Mouse (Mus musculus): ENCODE results near the gene Calu. TPM values are rescaled to one million over a fixed set of nuclear protein-coding genes. Genes with fewer than 3 reads are reported as not detected.

Calu gene
- polyA plus RNA-seq, 1 experiment from 2014 or later: 134 TPM

GRCm38 (mm10) chr6:29391802-29392201 is 43.9 kb downstream of the Calu start:
- TF ChIP-seq CTCF (IDR thresholded peaks at IDR 0.05; ENCODE audit: low read depth): peak; percentile 58
- Histone ChIP-seq H3K4me1 (replicated peaks; ENCODE audit: control insufficient read depth, insufficient read depth, low read length) (0 out of 2 replicates have a peak, but pooled peaks cover 3% of the 10 kb centered on the region), H3K27me3 (replicated peaks; ENCODE audit: control insufficient read depth, insufficient read depth, low read length) (peaks cover 33% of the 10 kb centered on the region), H3K36me3 (ENCODE audit: control insufficient read depth, insufficient read depth) (no peaks in the 10 kb centered on the region), H3K9me3 (ENCODE audit: control insufficient read depth) (no peaks in the 10 kb centered on the region), H3K27ac (ENCODE audit: low read depth, low read length) (no peak overlapping the region), H3K4me2 (replicated peaks; ENCODE audit: low read depth) (no peak overlapping the region), H3K9ac (ENCODE audit: low read depth, low read length) (no peak overlapping the region), H3K4me3 (ENCODE audit: low read depth, low read length) (no peak overlapping the region)
- no peak for ATAC-seq
- 63% methylated on average over 4 of the region's 4 CpGs for WGBS

- no peaks in the 10 kb centered on the region for H3K9me3 ChIP-seq (ENCODE audit: control insufficient read depth)
- H3K9ac ChIP-seq (ENCODE audit: low read depth, low read length): no peak overlapping the region
- H3K4me3 ChIP-seq (ENCODE audit: low read depth, low read length): no peak overlapping the region
- H3K4me1 ChIP-seq (replicated peaks; ENCODE audit: control insufficient read depth, insufficient read depth, low read length): 0 out of 2 replicates have a peak, but pooled peaks cover 3% of the 10 kb centered on the region
- H3K36me3 ChIP-seq (ENCODE audit: control insufficient read depth, insufficient read depth): no peaks in the 10 kb centered on the region
- peaks cover 33% of the 10 kb centered on the region for H3K27me3 ChIP-seq (replicated peaks; ENCODE audit: control insufficient read depth, insufficient read depth, low read length)
- H3K27ac ChIP-seq (ENCODE audit: low read depth, low read length): no peak overlapping the region
- 80% methylated on average over 1 of the region's 1 CpGs for WGBS
- no peak for ATAC-seq
- no peak overlapping the region for H3K4me2 ChIP-seq (replicated peaks; ENCODE audit: low read depth)
- TF ChIP-seq CTCF (IDR thresholded peaks at IDR 0.05; ENCODE audit: low read depth): no peak
Measured at GRCm38 (mm10) chr6:29394286-29394685, 46.4 kb downstream of the Calu start.

- peak within 1 kb of the TSS; percentile 40; the same call in 1 of the 2 replicates for H3K9ac ChIP-seq (ENCODE audit: low read depth, low read length)
- no peaks in the 10 kb centered on the region for H3K9me3 ChIP-seq (ENCODE audit: control insufficient read depth)
- H3K4me3 ChIP-seq (ENCODE audit: low read depth, low read length): peak within 1 kb of the TSS; percentile 56
- no peak for TF ChIP-seq CTCF (IDR thresholded peaks at IDR 0.05; ENCODE audit: low read depth)
- no peaks in the 10 kb centered on the region for H3K36me3 ChIP-seq (ENCODE audit: control insufficient read depth, insufficient read depth)
- H3K4me2 ChIP-seq (replicated peaks; ENCODE audit: low read depth): peak within 1 kb of the TSS; percentile 92
- H3K27me3 ChIP-seq (replicated peaks; ENCODE audit: control insufficient read depth, insufficient read depth, low read length): peaks cover 33% of the 10 kb centered on the region
- ATAC-seq: peak; percentile 79
- 0 out of 2 replicates have a peak, but pooled peaks cover 3% of the 10 kb centered on the region for H3K4me1 ChIP-seq (replicated peaks; ENCODE audit: control insufficient read depth, insufficient read depth, low read length)
- H3K27ac ChIP-seq (ENCODE audit: low read depth, low read length): no peak within 1 kb of the TSS
- under 1% methylated on average over 46 of the region's 49 CpGs for WGBS
Measured at GRCm38 (mm10) chr6:29395910-29396713, 48.2 kb downstream of the Calu start, which contains the start of gene Ccdc136. Ccdc136 (plus strand) TSS chr6:29396309.

- no peaks in the 10 kb centered on the region for H3K9me3 ChIP-seq (ENCODE audit: control insufficient read depth)
- 10% methylated on average over 24 of the region's 24 CpGs for WGBS
- H3K27me3 ChIP-seq (replicated peaks; ENCODE audit: control insufficient read depth, insufficient read depth, low read length): peaks cover 33% of the 10 kb centered on the region
- TF ChIP-seq CTCF (IDR thresholded peaks at IDR 0.05; ENCODE audit: low read depth): 0 out of 2 replicates have a peak, but pooled peaks have one; percentile 1
- peak overlapping the region; percentile 40; the same call in 1 of the 2 replicates for H3K9ac ChIP-seq (ENCODE audit: low read depth, low read length)
- H3K36me3 ChIP-seq (ENCODE audit: control insufficient read depth, insufficient read depth): no peaks in the 10 kb centered on the region
- peak overlapping the region; percentile 92 for H3K4me2 ChIP-seq (replicated peaks; ENCODE audit: low read depth)
- no peak overlapping the region for H3K27ac ChIP-seq (ENCODE audit: low read depth, low read length)
- H3K4me1 ChIP-seq (replicated peaks; ENCODE audit: control insufficient read depth, insufficient read depth, low read length): 0 out of 2 replicates have a peak, but pooled peaks cover 3% of the 10 kb centered on the region
- peak; percentile 35 for ATAC-seq
- peak overlapping the region; percentile 56 for H3K4me3 ChIP-seq (ENCODE audit: low read depth, low read length)
Measured at GRCm38 (mm10) chr6:29396714-29397540, 49.1 kb downstream of the Calu start.

- WGBS: 30% methylated on average over 6 of the region's 6 CpGs
- no peak overlapping the region for H3K9ac ChIP-seq (ENCODE audit: low read depth, low read length)
- peaks cover 39% of the 10 kb centered on the region for H3K27me3 ChIP-seq (replicated peaks; ENCODE audit: control insufficient read depth, insufficient read depth, low read length)
- ATAC-seq: no peak
- no peaks in the 10 kb centered on the region for H3K36me3 ChIP-seq (ENCODE audit: control insufficient read depth, insufficient read depth)
- no peak overlapping the region for H3K4me2 ChIP-seq (replicated peaks; ENCODE audit: low read depth)
- H3K9me3 ChIP-seq (ENCODE audit: control insufficient read depth): no peaks in the 10 kb centered on the region
- H3K27ac ChIP-seq (ENCODE audit: low read depth, low read length): no peak overlapping the region
- no peak overlapping the region; the same call in 1 of the 2 replicates for H3K4me3 ChIP-seq (ENCODE audit: low read depth, low read length)
- 0 out of 2 replicates have a peak, but pooled peaks cover 3% of the 10 kb centered on the region for H3K4me1 ChIP-seq (replicated peaks; ENCODE audit: control insufficient read depth, insufficient read depth, low read length)
- 0 out of 2 replicates have a peak, but pooled peaks have one; percentile 1 for TF ChIP-seq CTCF (IDR thresholded peaks at IDR 0.05; ENCODE audit: low read depth)
Measured at GRCm38 (mm10) chr6:29397575-29397974, 49.7 kb downstream of the Calu start.

- H3K27ac ChIP-seq (ENCODE audit: low read depth, low read length): no peak overlapping the region
- H3K9me3 ChIP-seq (ENCODE audit: control insufficient read depth): no peaks in the 10 kb centered on the region
- peaks cover 38% of the 10 kb centered on the region for H3K27me3 ChIP-seq (replicated peaks; ENCODE audit: control insufficient read depth, insufficient read depth, low read length)
- 0 out of 2 replicates have a peak, but pooled peaks cover 3% of the 10 kb centered on the region for H3K4me1 ChIP-seq (replicated peaks; ENCODE audit: control insufficient read depth, insufficient read depth, low read length)
- no peak overlapping the region for H3K9ac ChIP-seq (ENCODE audit: low read depth, low read length)
- 86% methylated on average over 4 of the region's 4 CpGs for WGBS
- no peak overlapping the region for H3K4me3 ChIP-seq (ENCODE audit: low read depth, low read length)
- ATAC-seq: no peak
- no peaks in the 10 kb centered on the region for H3K36me3 ChIP-seq (ENCODE audit: control insufficient read depth, insufficient read depth)
- no peak for TF ChIP-seq CTCF (IDR thresholded peaks at IDR 0.05; ENCODE audit: low read depth)
- no peak overlapping the region for H3K4me2 ChIP-seq (replicated peaks; ENCODE audit: low read depth)
Measured at GRCm38 (mm10) chr6:29399851-29400250, 52.0 kb downstream of the Calu start.

All from intestine, postnatal 0 days (tissue).